Mouse (Mus musculus) heart, adult 2 months (tissue): Measurements from ENCODE around the gene Tspan12.

Experiments
- CTCF ChIP-seq: fragments of 200-600 bp; IDR thresholded peaks from 2 replicates; pipeline ENCODE4 v1.8.1; 2022; ENCODE audit warnings: antibody characterized with exemption, mild to moderate bottlenecking, moderate library complexity
- POLR2A ChIP-seq: fragments of 200-500 bp; IDR thresholded peaks from 2 replicates; pipeline ENCODE4 v1.6.1; 2011; ENCODE audit warnings: mild to moderate bottlenecking, low read depth, low read length, control low read depth; ENCODE audit not compliant: insufficient read depth

GRCm38 (mm10) chr6:21822721-21823134, 29.6 kb downstream of the Tspan12 start:
- no peak for TF ChIP-seq POLR2A
- no peak for TF ChIP-seq CTCF
